ENCODE assay signal across 8 mouse cellular contexts in the genomic region with DNA sequence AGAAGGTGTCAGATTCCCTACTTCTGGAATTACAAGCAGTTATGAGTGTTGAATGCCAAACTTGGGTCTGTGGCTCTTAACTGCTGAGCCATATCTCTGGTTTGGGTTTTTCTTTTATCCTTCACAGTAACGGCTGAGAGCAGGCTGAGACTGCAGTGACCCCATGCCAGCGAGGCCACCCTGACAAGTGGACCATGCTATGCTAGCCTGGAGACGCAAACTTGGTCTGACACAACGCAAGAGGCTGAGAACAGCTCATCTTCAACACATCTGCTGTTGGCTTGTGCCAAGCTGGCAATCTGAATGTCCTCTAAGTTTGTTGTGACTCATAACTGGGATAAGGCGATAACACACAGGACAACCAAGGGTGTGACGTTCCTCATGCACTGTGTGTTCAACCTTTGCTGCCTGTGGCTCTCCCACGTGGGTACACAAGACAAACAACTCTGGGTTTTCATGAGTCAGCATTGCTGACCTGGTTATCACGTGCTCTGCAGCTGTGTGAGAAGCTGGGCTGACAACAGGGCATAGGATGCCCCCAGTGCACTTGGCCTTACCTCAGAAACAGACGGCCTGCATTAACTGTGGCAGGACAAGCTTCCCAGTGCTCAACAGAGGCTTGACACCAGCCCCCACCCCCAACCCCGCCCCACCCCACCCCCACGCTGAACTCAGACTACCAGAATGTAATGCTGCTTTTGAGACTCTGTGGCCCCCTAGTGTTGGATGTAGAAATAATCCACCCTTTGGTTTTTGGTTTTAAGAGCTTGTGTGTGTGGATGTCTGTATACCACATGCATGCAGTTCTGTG. TPM values are rescaled to one million over a fixed set of nuclear protein-coding genes. Genes with fewer than 3 reads are reported as not detected.
DNase-seq lines count a peak whose midpoint lies in the region; ATAC-seq and TF ChIP-seq lines count a peak whose summit lies in the region.

No protein-coding gene starts in this region.

- H3K9me3 ChIP-seq in limb, embryonic 15.5 days: no peaks in the 10 kb centered on the region
- H3K9me3 ChIP-seq in midbrain, embryonic 16.5 days (replicated peaks; ENCODE audit: control insufficient read depth, low read length, poor library complexity, severe bottlenecking): no peaks in the 10 kb centered on the region
- no peaks in the 10 kb centered on the region for H3K9me3 ChIP-seq in stomach, embryonic 16.5 days (replicated peaks; ENCODE audit: control insufficient read depth, low read length)

- peaks cover 5% of the 10 kb centered on the region; the same call in 1 of the 2 replicates for H3K4me1 ChIP-seq in cortical plate, adult 2 months (ENCODE audit: control insufficient read depth, insufficient read depth, low read length)
- H3K4me1 ChIP-seq in limb, embryonic 15.5 days: peaks cover 13% of the 10 kb centered on the region; the same call in 1 of the 2 replicates
- no peaks in the 10 kb centered on the region for H3K4me1 ChIP-seq in midbrain, embryonic 16.5 days (ENCODE audit: control insufficient read depth, insufficient read depth, low read length)
- H3K4me1 ChIP-seq in stomach, embryonic 16.5 days (ENCODE audit: control insufficient read depth, insufficient read depth, low read length): peaks cover 18% of the 10 kb centered on the region

- intact Hi-C loops in gastrocnemius, postnatal 14 days (cut with DNase I; ENCODE audit: low total_unique reads): no loop called here

- no peak overlapping the region for H3K27ac ChIP-seq in cortical plate, adult 2 months (ENCODE audit: insufficient read depth, low read length)
- peak overlapping the region; percentile 34 for H3K27ac ChIP-seq in limb, embryonic 15.5 days
- H3K27ac ChIP-seq in midbrain, embryonic 16.5 days (ENCODE audit: low read length): no peak overlapping the region
- H3K27ac ChIP-seq in stomach, embryonic 16.5 days (ENCODE audit: low read length): peak overlapping the region; percentile 50

- peak; percentile 32; the same call in 1 of the 2 replicates for TF ChIP-seq CTCF in cortical plate, adult 2 months (IDR thresholded peaks at IDR 0.05; ENCODE audit: extremely low read depth, insufficient read depth, low read length)

- H3K36me3 ChIP-seq in limb, embryonic 15.5 days: peaks cover 10% of the 10 kb centered on the region
- peaks cover 4% of the 10 kb centered on the region; the same call in 1 of the 2 replicates for H3K36me3 ChIP-seq in midbrain, embryonic 16.5 days (ENCODE audit: control insufficient read depth, insufficient read depth, low read length)
- H3K36me3 ChIP-seq in stomach, embryonic 16.5 days (ENCODE audit: control insufficient read depth, insufficient read depth, low read length): no peaks in the 10 kb centered on the region

- WGBS in limb, embryonic 15.5 days: 30% methylated on average over 11 of the region's 11 CpGs
- WGBS in midbrain, embryonic 16.5 days: 50% methylated on average over 11 of the region's 11 CpGs
- 31% methylated on average over 11 of the region's 11 CpGs for WGBS in stomach, embryonic 16.5 days

- no peak for TF ChIP-seq POLR2A in cortical plate, adult 2 months (IDR thresholded peaks at IDR 0.05; ENCODE audit: extremely low read depth, insufficient read depth, low read length)

- peak; percentile 50 for DNase-seq in spleen, adult 12 weeks (ENCODE audit: low spot score)
- no peak for DNase-seq in spleen, adult 18-20 months
- DNase-seq in gastrocnemius, postnatal 14 days: peak; percentile 39

- no peak overlapping the region for H3K9ac ChIP-seq in limb, embryonic 15.5 days
- no peak overlapping the region for H3K9ac ChIP-seq in midbrain, embryonic 16.5 days (ENCODE audit: low read depth, low read length)
- H3K9ac ChIP-seq in stomach, embryonic 16.5 days (ENCODE audit: low read length): no peak overlapping the region

- no peaks in the 10 kb centered on the region for H3K27me3 ChIP-seq in limb, embryonic 15.5 days
- H3K27me3 ChIP-seq in midbrain, embryonic 16.5 days (ENCODE audit: control insufficient read depth, insufficient read depth, low read depth, low read length): no peaks in the 10 kb centered on the region
- no peaks in the 10 kb centered on the region for H3K27me3 ChIP-seq in stomach, embryonic 16.5 days (ENCODE audit: control insufficient read depth, insufficient read depth, low read length)

- H3K4me2 ChIP-seq in limb, embryonic 15.5 days: no peak overlapping the region
- no peak overlapping the region for H3K4me2 ChIP-seq in midbrain, embryonic 16.5 days (ENCODE audit: low read length)
- peak overlapping the region; percentile 31; the same call in 1 of the 2 replicates for H3K4me2 ChIP-seq in stomach, embryonic 16.5 days (ENCODE audit: low read depth, low read length)

- ATAC-seq in inflammation-experienced regulatory T-cells, adult 6 months: peak; percentile 79
- peak; percentile 61 for ATAC-seq in limb, embryonic 15.5 days (ENCODE audit: insufficient number of reproducible peaks, low FRiP score, low TSS enrichment, low read depth)
- ATAC-seq in midbrain, embryonic 16.5 days: peak; percentile 56
- peak; percentile 93 for ATAC-seq in stomach, embryonic 16.5 days (ENCODE audit: insufficient read depth, low FRiP score)

- H3K4me3 ChIP-seq in cortical plate, adult 2 months (ENCODE audit: insufficient read depth, low read length): no peak overlapping the region
- H3K4me3 ChIP-seq in limb, embryonic 15.5 days: no peak overlapping the region
- no peak overlapping the region for H3K4me3 ChIP-seq in midbrain, embryonic 16.5 days (ENCODE audit: low read depth, low read length)
- H3K4me3 ChIP-seq in stomach, embryonic 16.5 days (replicated peaks; ENCODE audit: low read length): no peak overlapping the region

RNA-seq across cellular contexts. Expression of gene Atg14, which starts 36.9 kb away (rescaled TPM):
- 14.2 and 15.0 TPM in 2 replicates for polyA plus RNA-seq in cortical plate, adult 2 months (2012; rRNA removed)
- total RNA-seq in gastrocnemius, postnatal 14 days (2021): 1 to 10 TPM; 5.0 to 7.8 TPM
- 10 to 100 TPM in 2 of 3 experiments, 1 to 10 TPM in 1; 8.2 to 18.1 (median 14.5) TPM for polyA plus RNA-seq in inflammation-experienced regulatory T-cells, adult 6 months (2017; shearing (Covaris generic))
- 17.3 and 17.4 TPM in 2 replicates for polyA plus RNA-seq in limb, embryonic 15.5 days (2015; fragmentation: Nextera tagmentation; extraction: Ambion mirVana)
- 19.7 and 21.0 TPM in 2 replicates for polyA plus RNA-seq in midbrain, embryonic 16.5 days (2015; fragmentation: Nextera tagmentation; extraction: Ambion mirVana)
- 13.9 and 14.8 TPM in 2 replicates for polyA plus RNA-seq in stomach, embryonic 16.5 days (2015; fragmentation: Nextera tagmentation; extraction: Ambion mirVana)

Comparison
In these comparisons a context has a peak if more than half of its experiments do, and no peak if none do; other contexts are left out.
1. DNase-seq: peak in spleen, adult 12 weeks (single experiment) and gastrocnemius, postnatal 14 days (single experiment); none in spleen, adult 18-20 months (0 of 2).
2. H3K27ac ChIP-seq: peak in limb, embryonic 15.5 days (single experiment) and stomach, embryonic 16.5 days (single experiment); none in cortical plate, adult 2 months (single experiment) and midbrain, embryonic 16.5 days (single experiment).
3. Peak in every context shown above with its lines, with median percentiles within 50 percentile points of each other: ATAC-seq.